Mouse (Mus musculus) lung, adult 18-20 months (tissue): ENCODE data around the gene Hist2h2aa1.
"Not testable (repeated sequence)": the region's sequence is repeated elsewhere in the genome, so short reads cannot be mapped to it uniquely, and the experiment has no call there.

Source experiments
- DNase-seq, 2 experiments: peaks; one replicate each; pipeline ENCODE4 v3.0.0; 2022; ENCODE audit warnings: mixed read lengths in 2 of 2

Gene Hist2h2aa1

GRCm38 (mm10) chr3:96230910-96231757 lies 14.2 kb upstream of the Hist2h2aa1 start:
- no peak for DNase-seq

GRCm38 (mm10) chr3:96231758-96232120 lies 13.6 kb upstream of the Hist2h2aa1 start:
- peak; percentile 57 to 76 for DNase-seq

- no peak for DNase-seq
These were observed 10.4 kb upstream of the Hist2h2aa1 start for GRCm38 (mm10) chr3:96234914-96235313.

GRCm38 (mm10) chr3:96235836-96236235 lies 9.5 kb upstream of the Hist2h2aa1 start:
- no peak for DNase-seq

- no peak for DNase-seq
These were observed 8.4 kb upstream of the Hist2h2aa1 start for GRCm38 (mm10) chr3:96236834-96237334.

GRCm38 (mm10) chr3:96237335-96237903 lies 7.9 kb upstream of the Hist2h2aa1 start:
- no peak for DNase-seq

GRCm38 (mm10) chr3:96237904-96238511 lies 7.3 kb upstream of the Hist2h2aa1 start:
- no peak for DNase-seq

- DNase-seq = peak; percentile 48 to 66
These were observed 6.1 kb upstream of the Hist2h2aa1 start, which contains the start of gene Hist2h3c2 for GRCm38 (mm10) chr3:96238954-96239793. TSS of gene Hist2h3c2 (minus strand) at chr3:96239127.

- DNase-seq = peak; percentile 97 to 98
These were observed 5.1 kb upstream of the Hist2h2aa1 start, which contains the start of gene Hist2h2aa2 for GRCm38 (mm10) chr3:96239949-96240798. TSS of gene Hist2h2aa2 (minus strand) at chr3:96240276.

- DNase-seq = no peak
These were observed 4.5 kb upstream of the Hist2h2aa1 start for GRCm38 (mm10) chr3:96240799-96241197.

GRCm38 (mm10) chr3:96243921-96244572 lies 1.2 kb upstream of the Hist2h2aa1 start:
- DNase-seq = no peak

- DNase-seq = not testable (repeated sequence)
These were observed 721 bp downstream of the Hist2h2aa1 start for GRCm38 (mm10) chr3:96246018-96246417.

- not testable (repeated sequence) for DNase-seq
These were observed 1.1 kb downstream of the Hist2h2aa1 start, which contains the start of gene Hist2h3c1 for GRCm38 (mm10) chr3:96246427-96246856. TSS of gene Hist2h3c1 (plus strand) at chr3:96246685.

GRCm38 (mm10) chr3:96247356-96248140 lies 2.3 kb downstream of the Hist2h2aa1 start:
- DNase-seq = no peak

- no peak for DNase-seq
These were observed 3.1 kb downstream of the Hist2h2aa1 start for GRCm38 (mm10) chr3:96248141-96249033.

GRCm38 (mm10) chr3:96249034-96249345 lies 3.7 kb downstream of the Hist2h2aa1 start:
- DNase-seq = no peak

- no peak for DNase-seq
These were observed 5.6 kb downstream of the Hist2h2aa1 start for GRCm38 (mm10) chr3:96250890-96251289.

GRCm38 (mm10) chr3:96251787-96252186 lies 6.5 kb downstream of the Hist2h2aa1 start:
- DNase-seq = no peak
